Mouse (Mus musculus): ENCODE measurements around the gene Plekhg2.

DNA sequence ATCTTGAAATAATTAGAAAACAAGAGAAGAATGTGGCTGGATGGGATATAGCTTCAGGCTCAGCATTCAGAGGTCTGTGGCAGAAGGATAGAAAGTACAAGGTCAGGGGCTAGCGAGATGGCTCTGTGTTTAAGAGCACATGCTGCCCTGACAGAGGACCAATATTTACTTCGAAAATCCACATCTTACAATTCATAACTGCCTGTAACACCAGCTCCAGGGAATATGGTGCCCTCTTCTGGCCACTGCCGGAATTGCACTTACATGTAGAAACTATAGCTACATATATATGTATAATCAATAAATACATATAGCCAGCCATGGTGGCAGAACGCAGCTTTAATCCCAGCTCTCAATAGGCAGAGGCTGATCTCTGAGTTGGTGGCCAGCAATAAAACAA, 27.8 kb downstream of the Plekhg2 start:
- TF ChIP-seq CTCF (IDR thresholded peaks at IDR 0.05) (peak; percentile 91), EP300 (IDR thresholded peaks at IDR 0.05) (no peak)
